Mouse (Mus musculus) monocyte, adult 2 months (primary cell): Measurements from ENCODE around the gene Nab1.

Experiments
- DNase-seq, 2 experiments: peaks; one replicate each; pipeline ENCODE4 v3.0.0; 2022; ENCODE audit warnings: low spot score in 2 of 2, low read depth in 1 of 2

The Nab1 gene

GRCm38 (mm10) chr1:52474291-52474690, 26.2 kb downstream of the Nab1 start:
- no peak for DNase-seq

- no peak for DNase-seq
These were observed 29.5 kb downstream of the Nab1 start for GRCm38 (mm10) chr1:52470811-52471489.

- no peak for DNase-seq
These were observed 30.2 kb downstream of the Nab1 start for GRCm38 (mm10) chr1:52470326-52470725.

- DNase-seq, result no peak
These were observed 33.9 kb downstream of the Nab1 start for GRCm38 (mm10) chr1:52466518-52467120.

GRCm38 (mm10) chr1:52465830-52466229, 34.6 kb downstream of the Nab1 start:
- no peak for DNase-seq

- no peak for DNase-seq
These were observed 35.2 kb downstream of the Nab1 start for GRCm38 (mm10) chr1:52465264-52465663.

GRCm38 (mm10) chr1:52463305-52463704, 37.2 kb downstream of the Nab1 start:
- no peak for DNase-seq

GRCm38 (mm10) chr1:52456571-52456970, 43.9 kb downstream of the Nab1 start:
- no peak for DNase-seq

- DNase-seq, result no peak
These were observed 45.9 kb downstream of the Nab1 start for GRCm38 (mm10) chr1:52454509-52455001.

- DNase-seq, result no peak
These were observed 49.1 kb downstream of the Nab1 start for GRCm38 (mm10) chr1:52451360-52451759.

GRCm38 (mm10) chr1:52435856-52436255, 64.6 kb downstream of the Nab1 start:
- DNase-seq, result no peak

GRCm38 (mm10) chr1:52434085-52434484, 66.4 kb downstream of the Nab1 start:
- no peak for DNase-seq

- no peak for DNase-seq
These were observed 68.7 kb downstream of the Nab1 start for GRCm38 (mm10) chr1:52431806-52432205.

GRCm38 (mm10) chr1:52430606-52431005, 69.9 kb downstream of the Nab1 start:
- DNase-seq, result no peak

- DNase-seq, result no peak
These were observed 70.4 kb downstream of the Nab1 start for GRCm38 (mm10) chr1:52430116-52430515.

GRCm38 (mm10) chr1:52427841-52428464, 72.5 kb downstream of the Nab1 start:
- DNase-seq, result no peak

- no peak for DNase-seq
These were observed 76.6 kb downstream of the Nab1 start for GRCm38 (mm10) chr1:52423846-52424245.

GRCm38 (mm10) chr1:52423057-52423456, 77.4 kb downstream of the Nab1 start:
- DNase-seq, result no peak

GRCm38 (mm10) chr1:52422137-52422536, 78.3 kb downstream of the Nab1 start:
- no peak for DNase-seq

- no peak for DNase-seq
These were observed 78.9 kb downstream of the Nab1 start for GRCm38 (mm10) chr1:52421623-52422022.

GRCm38 (mm10) chr1:52419088-52419819, 81.2 kb downstream of the Nab1 start:
- no peak for DNase-seq
